Mouse (Mus musculus) left cerebral cortex, adult 9 months (tissue): ENCODE measurements around the gene Nrxn3.

Experiments used
- DNase-seq, 2 experiments: peaks; one replicate each; pipeline ENCODE4 v3.0.0; 2022; ENCODE audit warnings: low spot score in 2 of 2

Gene Nrxn3

GRCm38 (mm10) chr12:88926306-88926705 is 203.6 kb downstream of the Nrxn3 start:
- no peak for DNase-seq

GRCm38 (mm10) chr12:88931713-88932112 is 209.0 kb downstream of the Nrxn3 start:
- no peak for DNase-seq

- no peak for DNase-seq
Measured at GRCm38 (mm10) chr12:88939679-88940078, 217.0 kb downstream of the Nrxn3 start.

- no peak for DNase-seq
Measured at GRCm38 (mm10) chr12:88944967-88945366, 222.3 kb downstream of the Nrxn3 start.

GRCm38 (mm10) chr12:88949870-88950269 is 227.2 kb downstream of the Nrxn3 start:
- no peak for DNase-seq

GRCm38 (mm10) chr12:88952937-88953600 is 230.4 kb downstream of the Nrxn3 start:
- peak in 1 of 2 experiments; percentile 44 for DNase-seq

GRCm38 (mm10) chr12:88953801-88954200 is 231.1 kb downstream of the Nrxn3 start:
- peak in 1 of 2 experiments; percentile 62 for DNase-seq

- no peak for DNase-seq
Measured at GRCm38 (mm10) chr12:88957431-88957830, 234.8 kb downstream of the Nrxn3 start.

GRCm38 (mm10) chr12:88960817-88961216 is 238.1 kb downstream of the Nrxn3 start:
- peak; percentile 52 to 68 for DNase-seq

- no peak for DNase-seq
Measured at GRCm38 (mm10) chr12:88966329-88966728, 243.7 kb downstream of the Nrxn3 start.

- no peak for DNase-seq
Measured at GRCm38 (mm10) chr12:88976621-88977020, 253.9 kb downstream of the Nrxn3 start.

GRCm38 (mm10) chr12:88983688-88984330 is 261.1 kb downstream of the Nrxn3 start:
- DNase-seq, result no peak

- no peak for DNase-seq
Measured at GRCm38 (mm10) chr12:88984375-88984774, 261.7 kb downstream of the Nrxn3 start.

GRCm38 (mm10) chr12:88984804-88985203 is 262.1 kb downstream of the Nrxn3 start:
- DNase-seq, result no peak

- DNase-seq, result no peak
Measured at GRCm38 (mm10) chr12:88987046-88987445, 264.4 kb downstream of the Nrxn3 start.

- DNase-seq, result peak in 1 of 2 experiments; percentile 28
Measured at GRCm38 (mm10) chr12:88990753-88991152, 268.1 kb downstream of the Nrxn3 start.

- DNase-seq, result peak in 1 of 2 experiments; percentile 25
Measured at GRCm38 (mm10) chr12:88992141-88992540, 269.5 kb downstream of the Nrxn3 start.

GRCm38 (mm10) chr12:88993788-88994187 is 271.1 kb downstream of the Nrxn3 start:
- DNase-seq, result no peak

GRCm38 (mm10) chr12:89016436-89016835 is 293.8 kb downstream of the Nrxn3 start:
- DNase-seq, result peak in 1 of 2 experiments; percentile 14

GRCm38 (mm10) chr12:89025180-89025579 is 302.5 kb downstream of the Nrxn3 start:
- DNase-seq, result no peak

- no peak for DNase-seq
Measured at GRCm38 (mm10) chr12:89035984-89036618, 313.4 kb downstream of the Nrxn3 start.

GRCm38 (mm10) chr12:89040151-89040550 is 317.5 kb downstream of the Nrxn3 start:
- no peak for DNase-seq
